Mouse (Mus musculus): ENCODE results near the gene Plp1.

Plp1 gene

GRCm38 (mm10) chrX:136822371-136822770, at the start of gene Plp1:
Gene Plp1 (plus strand): TSS chrX:136822671.
- no peak for DNase-seq (ENCODE audit: low spot score)

GRCm38 (mm10) chrX:136773035-136773434, 49.4 kb upstream of the Plp1 start:
- DNase-seq (ENCODE audit: low spot score), result no peak

GRCm38 (mm10) chrX:136778046-136778445, 44.4 kb upstream of the Plp1 start:
- no peak for DNase-seq (ENCODE audit: low spot score)

GRCm38 (mm10) chrX:136779262-136779661, 43.2 kb upstream of the Plp1 start:
- no peak for DNase-seq (ENCODE audit: low spot score)

GRCm38 (mm10) chrX:136780041-136780440, 42.4 kb upstream of the Plp1 start, which contains the start of gene Glra4:
Gene Glra4 (minus strand): TSS chrX:136780141.
- DNase-seq (ENCODE audit: low spot score), result no peak

- DNase-seq (ENCODE audit: low spot score), result no peak
Observed at GRCm38 (mm10) chrX:136789446-136789845, 33.0 kb upstream of the Plp1 start.

GRCm38 (mm10) chrX:136797223-136797622, 25.2 kb upstream of the Plp1 start:
- no peak for DNase-seq (ENCODE audit: low spot score)

GRCm38 (mm10) chrX:136819752-136820151, 2.7 kb upstream of the Plp1 start:
- peak; percentile 12 for DNase-seq (ENCODE audit: low spot score)

GRCm38 (mm10) chrX:136820250-136820649, 2.2 kb upstream of the Plp1 start:
- peak; percentile 87 for DNase-seq (ENCODE audit: low spot score)

- no peak for DNase-seq (ENCODE audit: low spot score)
Observed at GRCm38 (mm10) chrX:136825016-136825415, 2.5 kb downstream of the Plp1 start.

GRCm38 (mm10) chrX:136828610-136829009, 6.1 kb downstream of the Plp1 start:
- no peak for DNase-seq (ENCODE audit: low spot score)

GRCm38 (mm10) chrX:136850300-136850699, 27.8 kb downstream of the Plp1 start:
- no peak for DNase-seq (ENCODE audit: low spot score)

- peak; percentile 51 for DNase-seq (ENCODE audit: low spot score)
Observed at GRCm38 (mm10) chrX:136868061-136869040, 45.9 kb downstream of the Plp1 start, which contains the start of gene Rab9b. Gene Rab9b (minus strand): TSS chrX:136868755.

Measured in layer of hippocampus, adult 11-12 months (tissue).